Mouse (Mus musculus): Measurements from ENCODE around the gene Ppp1r36. TPM values are rescaled to one million over a fixed set of nuclear protein-coding genes. Genes with fewer than 3 reads are reported as not detected.

Gene Ppp1r36
- polyA plus RNA-seq, 1 experiment from 2014 or later = 1.0 TPM

- Histone ChIP-seq H3K27me3 (replicated peaks) (no peaks in the 10 kb centered on the region), H3K9me3 (no peaks in the 10 kb centered on the region), H3K27ac (no peak overlapping the region), H3K36me3 (replicated peaks) (no peaks in the 10 kb centered on the region), H3K4me1 (no peaks in the 10 kb centered on the region), H3K4me2 (no peak overlapping the region), H3K4me3 (no peak overlapping the region), H3K9ac (no peak overlapping the region)
- 83% methylated on average over 9 of the region's 9 CpGs for WGBS
- no peak for ATAC-seq (replicated peaks)
Measured at GRCm38 (mm10) chr12:76463391-76463790, 46.1 kb downstream of the Ppp1r36 start.

- WGBS = 63% methylated on average over 12 of the region's 12 CpGs
- ATAC-seq (replicated peaks) = no peak
- Histone ChIP-seq H3K36me3 (replicated peaks) (no peaks in the 10 kb centered on the region), H3K4me1 (no peaks in the 10 kb centered on the region), H3K9ac (no peak overlapping the region), H3K27me3 (replicated peaks) (no peaks in the 10 kb centered on the region), H3K4me2 (no peak overlapping the region), H3K4me3 (no peak overlapping the region), H3K27ac (no peak overlapping the region), H3K9me3 (no peaks in the 10 kb centered on the region)
Measured at GRCm38 (mm10) chr12:76464651-76465252, 47.4 kb downstream of the Ppp1r36 start.

- H3K9me3 ChIP-seq = no peaks in the 10 kb centered on the region
- no peak overlapping the region for H3K4me3 ChIP-seq
- 79% methylated on average over 7 of the region's 7 CpGs for WGBS
- H3K9ac ChIP-seq = no peak overlapping the region
- no peak overlapping the region for H3K4me2 ChIP-seq
- no peak for ATAC-seq (replicated peaks)
- H3K27me3 ChIP-seq (replicated peaks) = no peaks in the 10 kb centered on the region
- H3K36me3 ChIP-seq (replicated peaks) = no peaks in the 10 kb centered on the region
- H3K27ac ChIP-seq = no peak overlapping the region
- H3K4me1 ChIP-seq = no peaks in the 10 kb centered on the region
Measured at GRCm38 (mm10) chr12:76466651-76467050, 49.3 kb downstream of the Ppp1r36 start.

GRCm38 (mm10) chr12:76467256-76467655 lies 49.9 kb downstream of the Ppp1r36 start:
- WGBS = 68% methylated on average over 7 of the region's 7 CpGs
- Histone ChIP-seq H3K4me2 (no peak overlapping the region), H3K9me3 (no peaks in the 10 kb centered on the region)

GRCm38 (mm10) chr12:76472046-76472445 lies 54.7 kb downstream of the Ppp1r36 start:
- 15% methylated on average over 4 of the region's 4 CpGs for WGBS

More at GRCm38 (mm10) chr12:76467256-76467655, 49.9 kb downstream of the Ppp1r36 start:
- no peak overlapping the region for H3K27ac ChIP-seq
- H3K4me3 ChIP-seq = no peak overlapping the region
- no peak for ATAC-seq (replicated peaks)
- H3K9ac ChIP-seq = no peak overlapping the region
- H3K36me3 ChIP-seq (replicated peaks) = no peaks in the 10 kb centered on the region
- H3K27me3 ChIP-seq (replicated peaks) = no peaks in the 10 kb centered on the region
- no peaks in the 10 kb centered on the region for H3K4me1 ChIP-seq

GRCm38 (mm10) chr12:76473562-76474245 lies 56.4 kb downstream of the Ppp1r36 start:
- H3K4me2 ChIP-seq = no peak overlapping the region
- WGBS = 81% methylated on average over 10 of the region's 10 CpGs

More at GRCm38 (mm10) chr12:76472046-76472445, 54.7 kb downstream of the Ppp1r36 start:
- no peaks in the 10 kb centered on the region for H3K4me1 ChIP-seq
- ATAC-seq (replicated peaks) = no peak
- H3K27me3 ChIP-seq (replicated peaks) = no peaks in the 10 kb centered on the region
- H3K9me3 ChIP-seq = no peaks in the 10 kb centered on the region
- H3K4me3 ChIP-seq = no peak overlapping the region
- no peak overlapping the region for H3K4me2 ChIP-seq
- no peak overlapping the region for H3K9ac ChIP-seq
- H3K36me3 ChIP-seq (replicated peaks) = no peaks in the 10 kb centered on the region
- no peak overlapping the region for H3K27ac ChIP-seq

GRCm38 (mm10) chr12:76474246-76474583 lies 56.9 kb downstream of the Ppp1r36 start:
- Histone ChIP-seq H3K36me3 (replicated peaks) (no peaks in the 10 kb centered on the region), H3K27me3 (replicated peaks) (no peaks in the 10 kb centered on the region), H3K9me3 (no peaks in the 10 kb centered on the region), H3K9ac (no peak overlapping the region), H3K4me1 (no peaks in the 10 kb centered on the region), H3K4me2 (no peak overlapping the region), H3K27ac (no peak overlapping the region), H3K4me3 (no peak overlapping the region)
- ATAC-seq (replicated peaks) = no peak
- 90% methylated on average over 8 of the region's 8 CpGs for WGBS

More at GRCm38 (mm10) chr12:76473562-76474245, 56.4 kb downstream of the Ppp1r36 start:
- Histone ChIP-seq H3K36me3 (replicated peaks) (no peaks in the 10 kb centered on the region), H3K4me1 (no peaks in the 10 kb centered on the region), H3K27me3 (replicated peaks) (no peaks in the 10 kb centered on the region), H3K4me3 (no peak overlapping the region), H3K9ac (no peak overlapping the region), H3K27ac (no peak overlapping the region), H3K9me3 (no peaks in the 10 kb centered on the region)
- no peak for ATAC-seq (replicated peaks)

GRCm38 (mm10) chr12:76474802-76475201 lies 57.5 kb downstream of the Ppp1r36 start:
- H3K36me3 ChIP-seq (replicated peaks) = no peaks in the 10 kb centered on the region
- ATAC-seq (replicated peaks) = no peak
- 53% methylated on average over 2 of the region's 2 CpGs for WGBS
- H3K4me3 ChIP-seq = no peak overlapping the region
- no peak overlapping the region for H3K27ac ChIP-seq
- H3K9me3 ChIP-seq = no peaks in the 10 kb centered on the region
- no peak overlapping the region for H3K9ac ChIP-seq
- H3K4me1 ChIP-seq = no peaks in the 10 kb centered on the region
- H3K27me3 ChIP-seq (replicated peaks) = no peaks in the 10 kb centered on the region
- no peak overlapping the region for H3K4me2 ChIP-seq

- no peak overlapping the region for H3K4me3 ChIP-seq
- 90% methylated on average over 1 of the region's 1 CpGs for WGBS
Measured at GRCm38 (mm10) chr12:76476146-76476545, 58.8 kb downstream of the Ppp1r36 start.

GRCm38 (mm10) chr12:76478309-76479023 lies 61.1 kb downstream of the Ppp1r36 start:
- Histone ChIP-seq H3K4me1 (no peaks in the 10 kb centered on the region), H3K27me3 (replicated peaks) (no peaks in the 10 kb centered on the region), H3K9ac (no peak overlapping the region), H3K4me2 (no peak overlapping the region), H3K9me3 (no peaks in the 10 kb centered on the region), H3K36me3 (replicated peaks) (no peaks in the 10 kb centered on the region), H3K4me3 (no peak overlapping the region), H3K27ac (no peak overlapping the region)
- 54% methylated on average over 14 of the region's 14 CpGs for WGBS
- no peak for ATAC-seq (replicated peaks)

More at GRCm38 (mm10) chr12:76476146-76476545, 58.8 kb downstream of the Ppp1r36 start:
- H3K9me3 ChIP-seq = no peaks in the 10 kb centered on the region
- H3K27ac ChIP-seq = no peak overlapping the region
- H3K4me2 ChIP-seq = no peak overlapping the region
- H3K27me3 ChIP-seq (replicated peaks) = no peaks in the 10 kb centered on the region
- no peaks in the 10 kb centered on the region for H3K4me1 ChIP-seq
- H3K36me3 ChIP-seq (replicated peaks) = no peaks in the 10 kb centered on the region
- no peak overlapping the region for H3K9ac ChIP-seq
- ATAC-seq (replicated peaks) = no peak

- H3K36me3 ChIP-seq (replicated peaks) = no peaks in the 10 kb centered on the region
- no peak overlapping the region for H3K27ac ChIP-seq
Measured at GRCm38 (mm10) chr12:76479174-76479573, 61.8 kb downstream of the Ppp1r36 start.

GRCm38 (mm10) chr12:76479836-76480495 lies 62.6 kb downstream of the Ppp1r36 start:
- H3K36me3 ChIP-seq (replicated peaks) = no peaks in the 10 kb centered on the region
- H3K4me2 ChIP-seq = no peak overlapping the region
- no peak overlapping the region for H3K27ac ChIP-seq
- H3K4me3 ChIP-seq = no peak overlapping the region
- no peak for ATAC-seq (replicated peaks)
- H3K9ac ChIP-seq = no peak overlapping the region
- H3K4me1 ChIP-seq = no peaks in the 10 kb centered on the region
- no peaks in the 10 kb centered on the region for H3K27me3 ChIP-seq (replicated peaks)
- H3K9me3 ChIP-seq = no peaks in the 10 kb centered on the region
- 85% methylated on average over 4 of the region's 4 CpGs for WGBS

More at GRCm38 (mm10) chr12:76479174-76479573, 61.8 kb downstream of the Ppp1r36 start:
- 79% methylated on average over 5 of the region's 5 CpGs for WGBS
- no peaks in the 10 kb centered on the region for H3K4me1 ChIP-seq
- no peaks in the 10 kb centered on the region for H3K9me3 ChIP-seq
- no peak overlapping the region for H3K4me3 ChIP-seq
- H3K4me2 ChIP-seq = no peak overlapping the region
- H3K27me3 ChIP-seq (replicated peaks) = no peaks in the 10 kb centered on the region
- H3K9ac ChIP-seq = no peak overlapping the region
- no peak for ATAC-seq (replicated peaks)
